Comparison of ENCODE assay signal across 9 mouse cellular contexts in genomic region chr8:103623781-103624434, GRCm38 (mm10).
A peak's percentile ranks its signal among the peaks of the same experiment; 100 is the strongest.
DNase-seq lines count a peak whose midpoint lies in the region; ATAC-seq lines count a peak whose summit lies in the region.
"Had no signal": no experiment of that assay in that cellular context is flagged by ENCODE, and none has a peak within 500 bp of the region (broad histone marks: within the 10 kb centered on the region; RNA-seq: fewer than 3 reads in every experiment).

No protein-coding gene starts in this region.

- H3K9ac ChIP-seq in kidney, embryonic 16.5 days (replicated peaks; ENCODE audit: low read length): no peak overlapping the region
- H3K9ac ChIP-seq in forebrain, embryonic 12.5 days: no peak overlapping the region
- no peak overlapping the region for H3K9ac ChIP-seq in neural tube, embryonic 15.5 days (replicated peaks)
- H3K9ac ChIP-seq: limb, embryonic 13.5 days had no signal

- 0 out of 2 replicates have a peak, but pooled peaks have one; percentile 59 for ATAC-seq in kidney, embryonic 16.5 days (ENCODE audit: low FRiP score, low TSS enrichment)
- peak; percentile 97 for ATAC-seq in forebrain, embryonic 12.5 days (ENCODE audit: low FRiP score)
- ATAC-seq in neural tube, embryonic 15.5 days (ENCODE audit: low FRiP score): peak; percentile 81

- H3K36me3 ChIP-seq in kidney, embryonic 16.5 days (ENCODE audit: insufficient read depth, low read length): no peaks in the 10 kb centered on the region
- no peaks in the 10 kb centered on the region for H3K36me3 ChIP-seq in forebrain, embryonic 12.5 days (replicated peaks)
- no peaks in the 10 kb centered on the region for H3K36me3 ChIP-seq in neural tube, embryonic 15.5 days
- H3K36me3 ChIP-seq: limb, embryonic 13.5 days had no signal

- no peak overlapping the region for H3K4me3 ChIP-seq in kidney, embryonic 16.5 days (ENCODE audit: low read length)
- H3K4me3 ChIP-seq in forebrain, embryonic 12.5 days (replicated peaks): no peak overlapping the region
- H3K4me3 ChIP-seq in neural tube, embryonic 15.5 days (replicated peaks): no peak overlapping the region
- H3K4me3 ChIP-seq: limb, embryonic 13.5 days had no signal

- H3K27ac ChIP-seq in kidney, embryonic 16.5 days (ENCODE audit: low read length): no peak overlapping the region
- H3K27ac ChIP-seq in forebrain, embryonic 12.5 days: no peak overlapping the region
- H3K27ac ChIP-seq in neural tube, embryonic 15.5 days (replicated peaks): peak overlapping the region; percentile 60; the same call in 1 of the 2 replicates
- H3K27ac ChIP-seq: limb, embryonic 13.5 days had no signal

- H3K4me2 ChIP-seq in kidney, embryonic 16.5 days (replicated peaks; ENCODE audit: low read depth, low read length): no peak overlapping the region
- H3K4me2 ChIP-seq in forebrain, embryonic 12.5 days: no peak overlapping the region
- no peak overlapping the region for H3K4me2 ChIP-seq in neural tube, embryonic 15.5 days
- H3K4me2 ChIP-seq: limb, embryonic 13.5 days had no signal

- no peak for DNase-seq in kidney, adult 11 months
- peak; percentile 51 to 60 for DNase-seq in layer of hippocampus, postnatal 10 days (ENCODE audit: low spot score in 2 of 2)
- no peak for DNase-seq in urinary bladder, postnatal 14 days (ENCODE audit: low spot score)
- DNase-seq in heart, postnatal 36 days: no peak
- no peak for DNase-seq in ovary, postnatal 36 days (ENCODE audit: low spot score)

- 61% methylated on average over 3 of the region's 3 CpGs for WGBS in kidney, embryonic 16.5 days
- 35% methylated on average over 3 of the region's 3 CpGs for WGBS in forebrain, embryonic 12.5 days
- WGBS in neural tube, embryonic 15.5 days: 23% methylated on average over 3 of the region's 3 CpGs

- intact Hi-C loops in heart, postnatal 36 days (cut with DNase I): no loop called here

- H3K27me3 ChIP-seq in kidney, embryonic 16.5 days (ENCODE audit: insufficient read depth, low read length): no peaks in the 10 kb centered on the region
- no peaks in the 10 kb centered on the region for H3K27me3 ChIP-seq in forebrain, embryonic 12.5 days
- no peaks in the 10 kb centered on the region for H3K27me3 ChIP-seq in neural tube, embryonic 15.5 days (replicated peaks)
- H3K27me3 ChIP-seq: limb, embryonic 13.5 days had no signal

- no peaks in the 10 kb centered on the region for H3K4me1 ChIP-seq in kidney, embryonic 16.5 days (ENCODE audit: insufficient read depth, low read length)
- peaks cover 10% of the 10 kb centered on the region for H3K4me1 ChIP-seq in forebrain, embryonic 12.5 days
- peaks cover 22% of the 10 kb centered on the region for H3K4me1 ChIP-seq in neural tube, embryonic 15.5 days

- 0 out of 2 replicates have a peak, but pooled peaks cover 2% of the 10 kb centered on the region for H3K9me3 ChIP-seq in kidney, embryonic 16.5 days (ENCODE audit: low read length)
- no peaks in the 10 kb centered on the region for H3K9me3 ChIP-seq in forebrain, embryonic 12.5 days
- no peaks in the 10 kb centered on the region for H3K9me3 ChIP-seq in neural tube, embryonic 15.5 days (replicated peaks)

Comparison
In these comparisons a context has a peak if more than half of its experiments do, and no peak if none do; other contexts are left out.
1. DNase-seq: peak in layer of hippocampus, postnatal 10 days (2 of 2); none in kidney, adult 11 months (single experiment), urinary bladder, postnatal 14 days (single experiment), heart, postnatal 36 days (0 of 2) and ovary, postnatal 36 days (single experiment).
2. Peak in every context shown above with its lines, with median percentiles within 50 percentile points of each other: ATAC-seq.